In genomic region chr9:61915393-61916005, GRCm38 (mm10) we compare ENCODE assay signal across 10 mouse cellular contexts. TPM values are rescaled to one million over a fixed set of nuclear protein-coding genes. Genes with fewer than 3 reads are reported as not detected.
DNase-seq lines count a peak whose midpoint lies in the region; ATAC-seq and TF ChIP-seq lines count a peak whose summit lies in the region.
"Had no signal": no experiment of that assay in that cellular context is flagged by ENCODE, and none has a peak within 500 bp of the region (broad histone marks: within the 10 kb centered on the region; RNA-seq: fewer than 3 reads in every experiment).

No protein-coding gene starts in this region.

- H3K27ac ChIP-seq in cerebellum, adult 2 months (ENCODE audit: insufficient read depth, low read length), result no peak overlapping the region
- H3K27ac ChIP-seq in liver, embryonic 11.5 days (ENCODE audit: low read depth, low read length), result peak overlapping the region; percentile 100
- peak overlapping the region; percentile 96; the same call in 1 of the 2 replicates for H3K27ac ChIP-seq in stomach, postnatal 0 days (replicated peaks)

- no peak for TF ChIP-seq CTCF in cerebellum, adult 2 months (IDR thresholded peaks at IDR 0.05; ENCODE audit: borderline replicate concordance, insufficient read depth, low read depth, low read length)
- TF ChIP-seq CTCF in stomach, postnatal 0 days (IDR thresholded peaks at IDR 0.05; ENCODE audit: low read depth), result no peak

- peak overlapping the region; percentile 98 for H3K4me2 ChIP-seq in liver, embryonic 11.5 days
- peak overlapping the region; percentile 64 for H3K4me2 ChIP-seq in stomach, postnatal 0 days (replicated peaks; ENCODE audit: low read depth)

- no peaks in the 10 kb centered on the region for H3K9me3 ChIP-seq in liver, embryonic 11.5 days (ENCODE audit: control insufficient read depth, low read length)
- H3K9me3 ChIP-seq in stomach, postnatal 0 days (ENCODE audit: control insufficient read depth, low read length), result no peaks in the 10 kb centered on the region

- WGBS in cerebellum, adult 2 months, result 58% methylated on average over 4 of the region's 4 CpGs
- 56% methylated on average over 4 of the region's 4 CpGs for WGBS in liver, embryonic 11.5 days
- WGBS in stomach, postnatal 0 days, result 56% methylated on average over 4 of the region's 4 CpGs

- H3K4me1 ChIP-seq in cerebellum, adult 2 months (ENCODE audit: control insufficient read depth, insufficient read depth, low read length), result no peaks in the 10 kb centered on the region
- H3K4me1 ChIP-seq in liver, embryonic 11.5 days (replicated peaks; ENCODE audit: control insufficient read depth, insufficient read depth, low read length), result peaks cover 22% of the 10 kb centered on the region
- no peaks in the 10 kb centered on the region for H3K4me1 ChIP-seq in stomach, postnatal 0 days (replicated peaks; ENCODE audit: control insufficient read depth, insufficient read depth)

- H3K27me3 ChIP-seq in cerebellum, adult 2 months (ENCODE audit: control insufficient read depth, insufficient read depth, low read length), result no peaks in the 10 kb centered on the region
- H3K27me3 ChIP-seq in liver, embryonic 11.5 days (replicated peaks; ENCODE audit: control insufficient read depth, insufficient read depth, low read length), result no peaks in the 10 kb centered on the region
- H3K27me3 ChIP-seq in stomach, postnatal 0 days (ENCODE audit: control insufficient read depth, insufficient read depth, low read length), result no peaks in the 10 kb centered on the region

- peaks cover 35% of the 10 kb centered on the region for H3K36me3 ChIP-seq in liver, embryonic 11.5 days (ENCODE audit: control insufficient read depth, insufficient read depth, low read length)
- peaks cover 11% of the 10 kb centered on the region for H3K36me3 ChIP-seq in stomach, postnatal 0 days (ENCODE audit: control insufficient read depth, insufficient read depth, low read length)

- DNase-seq in cerebellum, adult 2 months, result no peak
- no peak for DNase-seq in cerebellum, adult 9-11 months
- DNase-seq in retina, postnatal 1 day, result peak; percentile 33
- no peak for DNase-seq in retina, embryonic 14.5 days (ENCODE audit: low spot score)
- DNase-seq in liver, embryonic 11.5 days (ENCODE audit: low spot score), result no peak
- DNase-seq in stomach, postnatal 0 days (ENCODE audit: low spot score), result no peak
- DNase-seq in cerebellum, adult 18-20 months, result no peak
- DNase-seq in urinary bladder, postnatal 36 days (ENCODE audit: low spot score in 2 of 2), result no peak
- DNase-seq: kidney, adult 18-20 months; right cerebral cortex, postnatal 25 days had no signal

- H3K9ac ChIP-seq in liver, embryonic 11.5 days (ENCODE audit: low read depth, low read length), result peak overlapping the region; percentile 99
- no peak overlapping the region for H3K9ac ChIP-seq in stomach, postnatal 0 days (ENCODE audit: low read length)

- H3K4me3 ChIP-seq in cerebellum, adult 2 months (replicated peaks; ENCODE audit: insufficient read depth, low read depth, low read length), result peak overlapping the region; percentile 84
- peak overlapping the region; percentile 96 for H3K4me3 ChIP-seq in liver, embryonic 11.5 days (ENCODE audit: low read depth, low read length)
- H3K4me3 ChIP-seq in stomach, postnatal 0 days (ENCODE audit: low read depth, low read length), result peak overlapping the region; percentile 78; the same call in 1 of the 2 replicates

- ATAC-seq in liver, embryonic 11.5 days (replicated peaks; ENCODE audit: low FRiP score), result no peak
- no peak for ATAC-seq in stomach, postnatal 0 days (ENCODE audit: low FRiP score, low TSS enrichment)

- TF ChIP-seq POLR2A in cerebellum, adult 2 months (IDR thresholded peaks at IDR 0.05; ENCODE audit: borderline replicate concordance, insufficient read depth, low read length), result no peak

- TF ChIP-seq EP300 in stomach, postnatal 0 days (optimal IDR thresholded peaks at IDR 0.05), result no peak

RNA-seq across cellular contexts. Expression of gene Rplp1, which starts 1.2 kb away (rescaled TPM):
- 2,556 and 2,566 TPM in 2 replicates for polyA plus RNA-seq in cerebellum, adult 2 months (2012; rRNA removed)
- 1,876 and 2,139 TPM in 2 replicates for polyA plus RNA-seq in liver, embryonic 11.5 days (2014; fragmentation: Nextera tagmentation; extraction: Ambion mirVana)
- 1,416 and 1,491 TPM in 2 replicates for polyA plus RNA-seq in stomach, postnatal 0 days (2015; fragmentation: Nextera tagmentation; extraction: Ambion mirVana)

RNA-seq across cellular contexts. Expression of gene Kif23, which starts 31.1 kb away (rescaled TPM):
- 0.56 and 0.68 TPM in 2 replicates for polyA plus RNA-seq in cerebellum, adult 2 months (2012; rRNA removed)
- 85.1 and 93.8 TPM in 2 replicates for polyA plus RNA-seq in liver, embryonic 11.5 days (2014; fragmentation: Nextera tagmentation; extraction: Ambion mirVana)
- polyA plus RNA-seq in stomach, postnatal 0 days (2015; fragmentation: Nextera tagmentation; extraction: Ambion mirVana), result 19.9 and 25.1 TPM in 2 replicates

Comparison
In these comparisons a context has a peak if more than half of its experiments do, and no peak if none do; other contexts are left out.
1. RNA of gene Kif23, which starts 31.1 kb away (polyA plus RNA-seq): 85.1 to 93.8 TPM in liver, embryonic 11.5 days and 19.9 to 25.1 TPM in stomach, postnatal 0 days; 0.56 to 0.68 TPM in cerebellum, adult 2 months; every median in the first group is over 10 times any median in the second.
2. Peak in every context shown above with its lines, with median percentiles within 50 percentile points of each other: H3K4me3 ChIP-seq.